Mouse (Mus musculus): ENCODE measurements around the gene Chmp4b. TPM values are rescaled to one million over a fixed set of nuclear protein-coding genes. Genes with fewer than 3 reads are reported as not detected.

The Chmp4b gene
- polyA plus RNA-seq, 1 experiment from 2014 or later = 19.3 TPM

- H3K9ac ChIP-seq (ENCODE audit: low read length) = no peak overlapping the region
Measured at GRCm38 (mm10) chr2:154674008-154674407, 22.5 kb downstream of the Chmp4b start.

GRCm38 (mm10) chr2:154676653-154677609 lies 25.4 kb downstream of the Chmp4b start:
- H3K4me2 ChIP-seq (ENCODE audit: low read depth, low read length) = peak overlapping the region; percentile 50
- peak overlapping the region; percentile 92 for H3K27ac ChIP-seq (ENCODE audit: low read length)
- H3K9ac ChIP-seq (ENCODE audit: low read length) = peak overlapping the region; percentile 56
- peaks cover 3% of the 10 kb centered on the region for H3K36me3 ChIP-seq (ENCODE audit: control insufficient read depth, insufficient read depth, low read length)
- H3K9me3 ChIP-seq (ENCODE audit: control insufficient read depth, low read length) = no peaks in the 10 kb centered on the region
- peaks cover 27% of the 10 kb centered on the region for H3K4me1 ChIP-seq (replicated peaks; ENCODE audit: control insufficient read depth, insufficient read depth, low read length)
- H3K4me3 ChIP-seq (ENCODE audit: low read length) = peak overlapping the region; percentile 23
- H3K27me3 ChIP-seq (ENCODE audit: control insufficient read depth, insufficient read depth, low read depth, low read length) = no peaks in the 10 kb centered on the region
- peak; percentile 65 for ATAC-seq (ENCODE audit: low read depth)
- 52% methylated on average over 19 of the region's 19 CpGs for WGBS

More at GRCm38 (mm10) chr2:154674008-154674407, 22.5 kb downstream of the Chmp4b start:
- Histone ChIP-seq H3K4me1 (replicated peaks; ENCODE audit: control insufficient read depth, insufficient read depth, low read length) (peaks cover 25% of the 10 kb centered on the region), H3K27ac (ENCODE audit: low read length) (0 out of 2 replicates have a peak overlapping the region, but pooled peaks have one; percentile 33), H3K36me3 (ENCODE audit: control insufficient read depth, insufficient read depth, low read length) (peaks cover 3% of the 10 kb centered on the region), H3K9me3 (ENCODE audit: control insufficient read depth, low read length) (no peaks in the 10 kb centered on the region), H3K27me3 (ENCODE audit: control insufficient read depth, insufficient read depth, low read depth, low read length) (no peaks in the 10 kb centered on the region), H3K4me2 (ENCODE audit: low read depth, low read length) (no peak overlapping the region), H3K4me3 (ENCODE audit: low read length) (no peak overlapping the region)
- ATAC-seq (ENCODE audit: low read depth) = no peak
- 65% methylated on average over 4 of the region's 4 CpGs for WGBS

GRCm38 (mm10) chr2:154677651-154678139 lies 26.2 kb downstream of the Chmp4b start:
- Histone ChIP-seq H3K4me1 (replicated peaks; ENCODE audit: control insufficient read depth, insufficient read depth, low read length) (peaks cover 27% of the 10 kb centered on the region), H3K4me3 (ENCODE audit: low read length) (peak overlapping the region; percentile 23)
- peak; percentile 91 for ATAC-seq (ENCODE audit: low read depth)

DNA sequence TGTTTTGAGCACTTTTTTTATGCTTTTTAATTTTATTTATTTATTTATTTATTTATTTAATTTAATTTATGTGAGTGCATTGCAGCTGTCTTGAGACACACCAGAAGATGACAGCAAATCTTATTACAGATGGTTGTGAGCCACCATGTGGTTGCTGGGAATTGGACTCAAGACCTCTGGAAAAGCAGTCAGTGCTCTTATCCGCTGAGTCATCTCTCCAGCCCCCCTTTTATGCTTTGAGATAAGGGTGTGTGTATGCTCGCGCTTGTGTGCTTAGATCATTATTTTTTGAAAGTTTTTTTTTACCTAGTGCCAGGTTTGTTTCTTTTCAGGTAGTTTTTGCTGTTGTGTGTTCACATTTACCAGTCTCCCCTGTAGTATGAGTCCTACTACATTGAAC lies 27.5 kb downstream of the Chmp4b start:
- H3K27me3 ChIP-seq (ENCODE audit: control insufficient read depth, insufficient read depth, low read depth, low read length) = no peaks in the 10 kb centered on the region
- no peak overlapping the region for H3K9ac ChIP-seq (ENCODE audit: low read length)
- peaks cover 26% of the 10 kb centered on the region for H3K4me1 ChIP-seq (replicated peaks; ENCODE audit: control insufficient read depth, insufficient read depth, low read length)
- H3K27ac ChIP-seq (ENCODE audit: low read length) = no peak overlapping the region
- no peak overlapping the region for H3K4me3 ChIP-seq (ENCODE audit: low read length)
- ATAC-seq (ENCODE audit: low read depth) = no peak
- no peaks in the 10 kb centered on the region; the same call in 1 of the 2 replicates for H3K36me3 ChIP-seq (ENCODE audit: control insufficient read depth, insufficient read depth, low read length)
- no peaks in the 10 kb centered on the region for H3K9me3 ChIP-seq (ENCODE audit: control insufficient read depth, low read length)
- 68% methylated on average over 3 of the region's 3 CpGs for WGBS
- no peak overlapping the region for H3K4me2 ChIP-seq (ENCODE audit: low read depth, low read length)

More at GRCm38 (mm10) chr2:154677651-154678139, 26.2 kb downstream of the Chmp4b start:
- Histone ChIP-seq H3K27ac (ENCODE audit: low read length) (peak overlapping the region; percentile 92), H3K4me2 (ENCODE audit: low read depth, low read length) (peak overlapping the region; percentile 50), H3K9me3 (ENCODE audit: control insufficient read depth, low read length) (no peaks in the 10 kb centered on the region), H3K27me3 (ENCODE audit: control insufficient read depth, insufficient read depth, low read depth, low read length) (no peaks in the 10 kb centered on the region), H3K36me3 (ENCODE audit: control insufficient read depth, insufficient read depth, low read length) (no peaks in the 10 kb centered on the region; the same call in 1 of the 2 replicates), H3K9ac (ENCODE audit: low read length) (peak overlapping the region; percentile 56)
- WGBS = 6% methylated on average over 10 of the region's 10 CpGs

DNA sequence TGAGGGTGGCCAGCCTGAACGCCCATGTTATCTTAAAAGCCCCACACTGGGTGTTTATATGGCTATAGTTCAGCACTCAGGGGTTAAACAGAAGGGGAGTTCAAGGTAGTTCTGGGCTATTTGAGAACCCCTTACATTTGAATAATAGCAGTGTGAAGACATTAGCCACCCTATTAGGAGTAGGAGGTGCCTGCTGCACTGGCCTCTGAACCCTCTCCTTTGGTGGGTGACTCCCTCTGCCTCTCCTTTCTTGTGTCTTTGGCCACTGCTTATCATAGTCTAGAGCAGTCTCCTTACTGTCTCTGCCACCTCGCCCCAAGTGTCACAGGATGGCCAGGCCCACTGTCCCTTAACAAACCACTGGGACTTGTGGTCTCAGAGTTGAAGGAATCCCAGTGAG lies 28.8 kb downstream of the Chmp4b start:
- Histone ChIP-seq H3K4me1 (replicated peaks; ENCODE audit: control insufficient read depth, insufficient read depth, low read length) (peaks cover 18% of the 10 kb centered on the region), H3K27ac (ENCODE audit: low read length) (no peak overlapping the region), H3K4me3 (ENCODE audit: low read length) (no peak overlapping the region), H3K27me3 (ENCODE audit: control insufficient read depth, insufficient read depth, low read depth, low read length) (no peaks in the 10 kb centered on the region), H3K36me3 (ENCODE audit: control insufficient read depth, insufficient read depth, low read length) (no peaks in the 10 kb centered on the region; the same call in 1 of the 2 replicates), H3K4me2 (ENCODE audit: low read depth, low read length) (no peak overlapping the region), H3K9ac (ENCODE audit: low read length) (no peak overlapping the region), H3K9me3 (ENCODE audit: control insufficient read depth, low read length) (no peaks in the 10 kb centered on the region)
- WGBS = 68% methylated on average over 2 of the region's 2 CpGs
- no peak for ATAC-seq (ENCODE audit: low read depth)

GRCm38 (mm10) chr2:154680941-154681340 lies 29.4 kb downstream of the Chmp4b start:
- H3K4me3 ChIP-seq (ENCODE audit: low read length) = no peak overlapping the region
- H3K9ac ChIP-seq (ENCODE audit: low read length) = no peak overlapping the region
- H3K27ac ChIP-seq (ENCODE audit: low read length) = no peak overlapping the region
- no peaks in the 10 kb centered on the region for H3K36me3 ChIP-seq (ENCODE audit: control insufficient read depth, insufficient read depth, low read length)
- no peaks in the 10 kb centered on the region for H3K9me3 ChIP-seq (ENCODE audit: control insufficient read depth, low read length)
- no peaks in the 10 kb centered on the region for H3K27me3 ChIP-seq (ENCODE audit: control insufficient read depth, insufficient read depth, low read depth, low read length)
- peaks cover 18% of the 10 kb centered on the region for H3K4me1 ChIP-seq (replicated peaks; ENCODE audit: control insufficient read depth, insufficient read depth, low read length)
- no peak for ATAC-seq (ENCODE audit: low read depth)
- WGBS = 85% methylated on average over 6 of the region's 6 CpGs
- no peak overlapping the region for H3K4me2 ChIP-seq (ENCODE audit: low read depth, low read length)

- ATAC-seq (ENCODE audit: low read depth) = no peak
- Histone ChIP-seq H3K4me2 (ENCODE audit: low read depth, low read length) (no peak overlapping the region), H3K4me1 (replicated peaks; ENCODE audit: control insufficient read depth, insufficient read depth, low read length) (peaks cover 7% of the 10 kb centered on the region), H3K27me3 (ENCODE audit: control insufficient read depth, insufficient read depth, low read depth, low read length) (no peaks in the 10 kb centered on the region), H3K9me3 (ENCODE audit: control insufficient read depth, low read length) (no peaks in the 10 kb centered on the region), H3K9ac (ENCODE audit: low read length) (no peak overlapping the region), H3K4me3 (ENCODE audit: low read length) (no peak overlapping the region), H3K36me3 (ENCODE audit: control insufficient read depth, insufficient read depth, low read length) (no peaks in the 10 kb centered on the region), H3K27ac (ENCODE audit: low read length) (no peak overlapping the region)
- 57% methylated on average over 1 of the region's 1 CpGs for WGBS
Measured at GRCm38 (mm10) chr2:154682712-154683111, 31.2 kb downstream of the Chmp4b start.

DNA sequence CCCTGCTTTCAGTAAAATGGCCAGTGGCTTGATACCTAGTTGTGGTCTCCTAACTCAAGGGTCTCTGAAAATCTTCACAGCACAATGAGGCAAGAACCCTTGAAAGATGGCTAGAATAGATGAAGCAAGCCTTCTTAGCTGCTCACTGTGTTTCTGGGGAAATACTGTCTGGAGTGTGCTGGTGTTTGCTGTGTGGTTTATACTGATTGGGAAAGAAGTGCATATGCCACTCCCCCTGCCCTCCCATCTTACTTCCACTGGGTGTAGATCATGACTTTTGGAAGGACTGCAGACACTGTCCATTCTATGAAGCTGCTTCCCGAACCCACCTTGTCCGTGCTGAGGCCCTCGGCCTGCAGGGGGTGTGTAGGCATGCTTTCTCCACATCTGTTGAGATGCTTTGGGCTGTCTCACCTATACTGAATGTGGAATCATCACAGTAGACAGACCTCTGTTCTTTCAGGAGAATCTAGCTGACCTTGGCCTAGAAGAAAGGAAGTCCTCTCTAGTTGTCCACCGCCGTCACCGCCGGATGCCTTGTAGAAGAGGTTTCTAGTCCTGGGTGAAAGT lies 33.5 kb downstream of the Chmp4b start:
- Histone ChIP-seq H3K9me3 (ENCODE audit: control insufficient read depth, low read length) (no peaks in the 10 kb centered on the region), H3K4me1 (replicated peaks; ENCODE audit: control insufficient read depth, insufficient read depth, low read length) (no peaks in the 10 kb centered on the region), H3K9ac (ENCODE audit: low read length) (no peak overlapping the region), H3K36me3 (ENCODE audit: control insufficient read depth, insufficient read depth, low read length) (0 out of 2 replicates have a peak, but pooled peaks cover 2% of the 10 kb centered on the region), H3K27ac (ENCODE audit: low read length) (no peak overlapping the region), H3K27me3 (ENCODE audit: control insufficient read depth, insufficient read depth, low read depth, low read length) (no peaks in the 10 kb centered on the region), H3K4me3 (ENCODE audit: low read length) (no peak overlapping the region), H3K4me2 (ENCODE audit: low read depth, low read length) (no peak overlapping the region)
- 91% methylated on average over 7 of the region's 7 CpGs for WGBS
- no peak for ATAC-seq (ENCODE audit: low read depth)

DNA sequence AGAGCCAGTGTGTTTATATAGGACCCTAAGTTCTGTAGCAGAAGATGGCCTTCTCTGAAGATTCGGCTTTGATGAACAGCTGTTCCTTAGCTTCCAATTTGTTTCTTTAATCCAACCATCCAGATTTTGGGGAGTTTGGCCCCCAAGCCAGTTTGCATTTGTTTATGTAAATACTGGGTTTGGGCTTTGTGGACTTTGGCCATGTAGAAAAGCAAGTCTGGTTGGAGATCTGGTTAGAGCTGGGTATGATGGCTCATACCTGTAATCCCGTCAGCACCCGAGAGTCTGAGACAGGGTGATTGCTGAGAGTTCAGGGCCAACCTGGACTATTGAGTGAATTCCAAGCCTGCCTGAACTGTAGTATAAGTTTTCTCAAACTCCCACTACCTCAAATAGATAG lies 34.3 kb downstream of the Chmp4b start:
- Histone ChIP-seq H3K9me3 (ENCODE audit: control insufficient read depth, low read length) (no peaks in the 10 kb centered on the region), H3K27ac (ENCODE audit: low read length) (no peak overlapping the region), H3K4me2 (ENCODE audit: low read depth, low read length) (no peak overlapping the region), H3K27me3 (ENCODE audit: control insufficient read depth, insufficient read depth, low read depth, low read length) (no peaks in the 10 kb centered on the region), H3K4me3 (ENCODE audit: low read length) (no peak overlapping the region), H3K4me1 (replicated peaks; ENCODE audit: control insufficient read depth, insufficient read depth, low read length) (no peaks in the 10 kb centered on the region), H3K9ac (ENCODE audit: low read length) (no peak overlapping the region), H3K36me3 (ENCODE audit: control insufficient read depth, insufficient read depth, low read length) (0 out of 2 replicates have a peak, but pooled peaks cover 8% of the 10 kb centered on the region)
- no peak for ATAC-seq (ENCODE audit: low read depth)
- 79% methylated on average over 3 of the region's 3 CpGs for WGBS

All from lung, embryonic 16.5 days (tissue).